Mouse (Mus musculus) forebrain, embryonic 10.5 days (tissue): ENCODE measurements at regions not wholly inside any gene's neighbourhood (a gene's known extent, or its start where the extent isn't known, plus 50 kb on each side); places are given as distances from the start of the nearest gene placed in this dataset.
A peak's percentile ranks its signal among the peaks of the same experiment; 100 is the strongest.

Source experiments
- DNase-seq: peaks from one replicate; pipeline ENCODE4 v3.0.0-alpha.2; 2017; ENCODE audit warnings: low spot score; ENCODE audit errors: extremely low spot score
- H3K27ac ChIP-seq: fragments of 300-500 bp; sonication (generic); 2 replicates; pipeline ENCODE4 v1.5.1; 2016; ENCODE audit warnings: mild to moderate bottlenecking
- H3K27me3 ChIP-seq: fragments of 300-500 bp; sonication (generic); 2 replicates; pipeline ENCODE4 v1.6.1; 2016; ENCODE audit warnings: mild to moderate bottlenecking; ENCODE audit not compliant: poor library complexity, severe bottlenecking
- H3K36me3 ChIP-seq: fragments of 300-500 bp; sonication (generic); replicated peaks from 2 replicates; pipeline ENCODE4 v1.6.1; 2016; ENCODE audit warnings: mild to moderate bottlenecking, moderate library complexity
- H3K4me1 ChIP-seq: fragments of 300-500 bp; sonication (generic); 2 replicates; pipeline ENCODE4 v1.6.1; 2016
- H3K4me3 ChIP-seq: fragments of 300-500 bp; sonication (generic); 2 replicates; pipeline ENCODE4 v1.5.1; 2016; ENCODE audit warnings: mild to moderate bottlenecking, moderate library complexity
- H3K9me3 ChIP-seq: fragments of 300-500 bp; sonication (generic); 2 replicates; pipeline ENCODE4 v1.6.1; 2016; ENCODE audit warnings: mild to moderate bottlenecking, moderate library complexity
- WGBS: fragments of 180-500 bp; shearing (Covaris S2); methylation state at CpG from one replicate; pipeline ENCODE4 v1.1.7; 2016; 5-methylcytosine and 5-hydroxymethylcytosine counted together

DNA sequence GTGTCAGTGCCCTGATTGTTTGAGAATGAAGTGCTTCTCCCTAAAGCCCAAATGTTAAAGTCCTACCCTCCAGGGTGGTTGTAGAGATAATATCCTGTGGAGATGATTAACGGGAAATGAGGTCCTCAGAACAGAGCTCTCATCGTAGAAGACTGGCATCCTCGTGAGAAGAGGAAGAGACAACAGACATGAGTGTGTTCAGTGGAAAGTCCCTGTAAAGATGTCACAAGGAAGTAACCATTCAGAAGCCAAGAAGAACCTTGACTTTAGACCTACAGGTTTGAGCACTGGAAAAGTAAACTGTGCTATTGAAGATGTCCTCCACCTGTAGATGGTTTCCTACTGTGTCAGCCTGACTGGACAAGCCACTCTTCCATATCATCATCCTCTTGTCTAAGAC lies 155.1 kb upstream of the Trib2 start:
- DNase-seq: no peak
- Histone ChIP-seq H3K4me1 (no peaks in the 10 kb centered on the region), H3K9me3 (no peaks in the 10 kb centered on the region), H3K27ac (no peak overlapping the region), H3K27me3 (no peaks in the 10 kb centered on the region), H3K36me3 (no peaks in the 10 kb centered on the region), H3K4me3 (no peak overlapping the region)
- WGBS: 89% methylated on average over 3 of the region's 3 CpGs

DNA sequence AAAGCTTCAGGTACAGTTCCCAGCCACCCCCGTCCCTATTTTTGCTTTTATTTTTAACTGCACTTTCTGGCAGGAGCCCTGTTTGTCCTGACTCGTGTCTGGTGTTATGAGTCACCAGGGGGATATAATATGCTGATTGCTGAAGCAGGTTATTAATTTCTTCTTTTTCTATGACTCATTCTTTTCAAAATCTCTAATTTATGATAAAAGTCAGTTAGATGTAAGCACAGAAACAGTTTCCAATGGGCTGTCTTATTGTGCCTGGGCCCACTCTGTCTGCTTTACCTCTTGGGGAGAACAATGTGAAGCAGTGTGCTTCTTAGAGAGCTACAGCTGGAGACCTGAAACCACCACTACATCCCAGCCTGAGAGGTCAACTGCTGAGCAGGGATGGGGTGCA lies 153.5 kb upstream of the Trib2 start:
- Histone ChIP-seq H3K4me3 (no peak overlapping the region), H3K9me3 (no peaks in the 10 kb centered on the region), H3K36me3 (no peaks in the 10 kb centered on the region), H3K4me1 (no peaks in the 10 kb centered on the region), H3K27ac (no peak overlapping the region), H3K27me3 (no peaks in the 10 kb centered on the region)
- 87% methylated on average over 2 of the region's 2 CpGs for WGBS
- no peak for DNase-seq

DNA sequence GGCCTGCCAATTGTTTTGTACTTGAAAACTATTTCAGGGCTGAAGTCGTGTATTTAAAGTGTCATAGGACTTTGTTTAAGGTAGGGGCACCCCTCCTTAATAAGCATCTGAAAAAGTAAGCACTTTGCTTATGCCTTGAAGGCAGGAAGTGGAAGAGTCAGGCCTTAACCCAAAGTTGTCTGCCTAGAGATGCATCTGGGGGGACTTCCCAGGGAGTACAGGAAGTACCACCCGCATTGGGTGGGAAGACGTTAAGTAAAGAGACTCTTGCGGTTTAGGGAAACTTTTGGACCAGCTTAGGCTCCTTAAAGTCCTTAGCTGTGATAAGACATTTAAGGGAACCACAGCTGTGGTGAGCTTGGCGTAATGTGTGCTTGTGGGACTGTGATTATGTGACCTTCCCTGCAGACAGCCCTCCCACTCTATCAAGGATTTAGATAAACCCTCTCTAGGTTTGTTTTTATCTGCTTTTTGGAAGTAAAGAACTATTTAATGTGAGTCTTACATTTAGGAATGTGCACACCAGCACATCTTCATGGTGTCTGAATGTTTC lies 150.9 kb upstream of the Trib2 start:
- H3K27ac ChIP-seq: no peak overlapping the region
- DNase-seq: no peak
- H3K4me3 ChIP-seq: no peak overlapping the region
- H3K4me1 ChIP-seq: no peaks in the 10 kb centered on the region
- H3K36me3 ChIP-seq: no peaks in the 10 kb centered on the region
- 80% methylated on average over 5 of the region's 5 CpGs for WGBS
- no peaks in the 10 kb centered on the region for H3K9me3 ChIP-seq
- H3K27me3 ChIP-seq: no peaks in the 10 kb centered on the region

DNA sequence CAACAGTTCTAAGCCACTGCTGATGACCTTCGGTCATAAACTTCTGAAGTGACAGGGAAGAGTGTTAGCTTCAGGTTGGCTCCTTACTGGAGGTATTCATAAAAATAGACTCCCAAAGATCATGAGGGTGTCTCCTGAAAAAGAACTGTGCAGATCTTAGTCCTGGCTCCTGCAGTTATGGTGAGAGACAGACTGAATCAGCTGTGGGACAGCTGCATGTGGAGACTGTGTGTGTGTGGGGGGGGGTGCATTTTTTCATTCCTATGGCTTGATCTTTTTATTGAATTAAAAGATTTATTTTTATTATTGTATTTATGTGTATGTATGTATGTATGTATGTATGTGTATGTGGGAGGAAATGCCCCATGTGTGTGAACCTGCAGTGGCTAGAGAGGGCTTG lies 149.9 kb upstream of the Trib2 start:
- Histone ChIP-seq H3K27me3 (no peaks in the 10 kb centered on the region), H3K4me3 (no peak overlapping the region), H3K27ac (no peak overlapping the region), H3K4me1 (no peaks in the 10 kb centered on the region), H3K36me3 (no peaks in the 10 kb centered on the region), H3K9me3 (no peaks in the 10 kb centered on the region)
- 97% methylated on average over 1 of the region's 1 CpGs for WGBS
- DNase-seq: no peak

DNA sequence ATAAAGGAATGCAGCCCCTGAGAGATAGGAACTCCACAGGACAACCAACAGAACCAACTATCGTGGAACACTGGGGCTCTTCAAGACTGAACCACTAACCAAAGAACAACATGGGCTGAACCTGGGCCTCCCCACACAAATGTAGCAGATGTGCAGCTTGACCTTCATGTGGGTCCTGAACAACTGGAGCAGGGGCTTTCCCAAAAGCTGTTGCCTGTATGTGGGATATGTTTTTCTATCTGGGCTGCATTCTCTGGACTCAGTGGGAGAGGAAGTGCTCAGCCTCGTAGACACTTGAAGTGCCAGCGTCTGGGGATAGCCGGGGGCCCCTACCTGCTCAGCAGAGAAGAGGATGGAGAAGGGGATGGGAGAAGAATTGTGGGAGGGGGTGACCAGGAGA lies 149.2 kb upstream of the Trib2 start:
- Histone ChIP-seq H3K27me3 (no peaks in the 10 kb centered on the region), H3K9me3 (no peaks in the 10 kb centered on the region), H3K4me3 (no peak overlapping the region), H3K36me3 (no peaks in the 10 kb centered on the region), H3K27ac (no peak overlapping the region), H3K4me1 (no peaks in the 10 kb centered on the region)
- WGBS: 93% methylated on average over 4 of the region's 4 CpGs
- no peak for DNase-seq

DNA sequence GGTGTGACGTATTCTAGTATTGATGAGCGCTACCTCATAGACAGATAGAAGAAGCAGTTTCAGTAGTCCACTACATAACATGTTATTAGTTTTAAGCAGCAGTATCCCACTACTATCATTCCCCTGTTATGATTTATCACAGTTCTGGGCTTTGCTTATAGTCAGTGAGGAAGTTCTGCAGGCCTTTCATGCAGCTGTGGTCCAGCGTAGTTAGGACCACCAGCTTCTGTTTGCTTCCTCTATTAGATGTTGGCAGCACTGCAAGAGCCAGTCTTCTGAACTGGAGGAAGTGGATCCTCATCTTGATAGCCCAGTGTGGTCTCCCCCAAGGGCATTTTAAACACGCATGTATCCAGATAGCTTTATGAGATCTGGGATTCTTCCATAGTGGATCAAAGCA lies 147.4 kb upstream of the Trib2 start:
- WGBS: 91% methylated on average over 4 of the region's 4 CpGs
- no peaks in the 10 kb centered on the region for H3K36me3 ChIP-seq
- H3K27me3 ChIP-seq: no peaks in the 10 kb centered on the region
- no peaks in the 10 kb centered on the region for H3K9me3 ChIP-seq
- no peaks in the 10 kb centered on the region for H3K4me1 ChIP-seq
- no peak overlapping the region for H3K27ac ChIP-seq
- no peak overlapping the region for H3K4me3 ChIP-seq
- no peak for DNase-seq

DNA sequence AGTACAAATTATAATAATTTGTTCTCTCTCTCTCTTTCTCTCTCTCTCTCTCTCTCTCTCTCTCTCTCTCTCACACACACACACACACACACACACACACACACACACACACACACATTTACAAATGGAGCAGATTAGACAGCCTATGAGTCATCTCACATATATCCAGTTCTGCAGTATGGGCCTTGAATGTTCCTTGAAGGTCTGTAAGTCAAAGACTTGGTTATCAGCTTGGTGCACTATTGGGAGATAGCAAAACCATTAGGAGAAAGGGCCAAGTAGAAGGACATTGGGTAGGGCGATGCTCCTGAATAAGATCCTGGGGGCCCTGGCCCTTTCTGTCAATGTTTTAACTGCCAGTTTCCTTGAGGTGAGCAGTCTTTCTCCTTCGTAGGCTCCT lies 145.1 kb upstream of the Trib2 start:
- Histone ChIP-seq H3K4me3 (no peak overlapping the region), H3K9me3 (no peaks in the 10 kb centered on the region), H3K27ac (no peak overlapping the region), H3K4me1 (no peaks in the 10 kb centered on the region), H3K36me3 (no peaks in the 10 kb centered on the region), H3K27me3 (no peaks in the 10 kb centered on the region)
- no peak for DNase-seq
- WGBS: 85% methylated on average over 2 of the region's 2 CpGs

DNA sequence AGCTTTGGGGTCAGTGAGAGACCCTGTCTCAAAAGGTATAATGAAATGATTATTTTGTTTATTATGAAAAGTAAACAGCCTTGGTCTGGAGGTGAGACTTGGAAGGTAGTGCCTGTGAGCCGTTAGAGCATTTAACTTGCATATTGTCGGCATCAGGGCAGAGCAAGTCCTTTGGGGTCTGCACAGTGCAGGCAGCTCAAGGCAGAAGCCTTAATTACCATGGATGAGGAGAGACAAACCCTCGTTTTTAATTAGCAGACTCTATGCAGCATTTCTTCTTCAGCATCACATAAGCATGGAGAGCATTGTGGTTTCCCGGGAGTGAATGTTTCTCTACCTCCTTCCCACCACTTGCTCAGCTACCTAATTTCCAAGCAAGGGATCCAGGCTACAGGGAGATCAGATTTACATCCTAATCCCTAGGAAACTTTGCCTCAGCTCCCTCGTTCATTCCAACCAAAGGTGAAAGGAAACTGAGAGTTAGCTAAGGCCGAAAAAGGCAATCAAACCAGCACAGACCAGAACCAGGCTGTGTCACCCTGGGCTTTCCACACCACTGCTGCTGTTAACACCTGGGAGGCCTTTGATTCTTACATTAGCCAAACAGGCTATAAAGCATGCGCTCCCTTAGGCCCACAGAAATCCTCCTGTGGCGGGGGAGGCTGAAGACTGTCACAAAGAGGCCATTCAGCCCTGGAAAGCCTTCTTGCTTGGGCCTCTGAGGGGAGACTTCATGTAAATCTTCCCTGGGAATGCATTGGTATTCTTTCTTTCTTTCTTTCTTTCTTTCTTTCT lies 120.9 kb upstream of the Trib2 start:
- 38% methylated on average over 8 of the region's 8 CpGs for WGBS
- DNase-seq: no peak
- Histone ChIP-seq H3K27me3 (no peaks in the 10 kb centered on the region), H3K36me3 (no peaks in the 10 kb centered on the region), H3K27ac (peak overlapping the region; percentile 56), H3K4me3 (no peak overlapping the region), H3K4me1 (peaks cover 9% of the 10 kb centered on the region), H3K9me3 (no peaks in the 10 kb centered on the region)

DNA sequence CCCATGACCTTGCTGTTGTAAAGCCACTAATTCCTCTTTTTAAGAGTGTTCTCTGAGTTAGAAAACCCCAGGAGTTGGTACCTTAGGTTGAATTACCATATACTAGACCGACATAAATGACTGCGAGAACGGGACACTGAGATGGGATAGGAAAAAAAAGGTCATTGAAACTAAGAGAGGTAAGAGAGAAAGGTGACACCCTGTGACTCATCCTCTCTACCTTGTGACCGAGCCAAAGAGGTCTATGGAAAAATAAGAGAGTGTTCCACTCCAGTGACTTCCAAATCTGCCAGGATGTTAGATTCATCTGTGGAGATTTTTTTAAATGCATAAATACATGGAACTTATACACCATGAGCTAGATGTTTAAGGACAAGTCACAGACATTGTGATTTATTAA lies 115.3 kb upstream of the Trib2 start:
- Histone ChIP-seq H3K27me3 (no peaks in the 10 kb centered on the region), H3K36me3 (no peaks in the 10 kb centered on the region), H3K4me3 (no peak overlapping the region), H3K9me3 (no peaks in the 10 kb centered on the region), H3K27ac (no peak overlapping the region), H3K4me1 (no peaks in the 10 kb centered on the region)
- no peak for DNase-seq
- 90% methylated on average over 4 of the region's 4 CpGs for WGBS

DNA sequence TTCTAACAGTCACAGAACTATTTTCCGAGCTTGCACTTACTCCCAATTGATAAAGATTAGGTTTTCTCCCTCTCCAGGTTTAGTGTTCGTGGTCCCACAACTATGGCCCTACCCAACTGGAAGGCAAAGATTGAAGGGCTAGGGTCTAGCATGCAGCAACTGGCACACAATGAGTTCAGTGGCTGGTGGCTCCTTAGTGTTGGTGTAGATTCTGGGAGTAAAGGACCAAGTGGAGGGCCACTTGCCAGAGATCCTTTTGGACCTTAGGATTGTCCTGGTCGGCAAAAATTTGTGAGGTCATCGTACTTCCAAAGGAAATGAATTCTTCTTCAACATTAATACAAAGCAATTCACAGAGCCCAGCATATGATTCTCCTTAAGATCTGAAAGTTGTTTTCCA lies 114.8 kb upstream of the Trib2 start:
- Histone ChIP-seq H3K27me3 (no peaks in the 10 kb centered on the region), H3K4me1 (no peaks in the 10 kb centered on the region), H3K9me3 (no peaks in the 10 kb centered on the region), H3K27ac (no peak overlapping the region), H3K4me3 (no peak overlapping the region), H3K36me3 (no peaks in the 10 kb centered on the region)
- whole genome bisulfite sequencing: 91% methylated on average over 4 of the region's 4 CpGs
- no peak for DNase-seq

DNA sequence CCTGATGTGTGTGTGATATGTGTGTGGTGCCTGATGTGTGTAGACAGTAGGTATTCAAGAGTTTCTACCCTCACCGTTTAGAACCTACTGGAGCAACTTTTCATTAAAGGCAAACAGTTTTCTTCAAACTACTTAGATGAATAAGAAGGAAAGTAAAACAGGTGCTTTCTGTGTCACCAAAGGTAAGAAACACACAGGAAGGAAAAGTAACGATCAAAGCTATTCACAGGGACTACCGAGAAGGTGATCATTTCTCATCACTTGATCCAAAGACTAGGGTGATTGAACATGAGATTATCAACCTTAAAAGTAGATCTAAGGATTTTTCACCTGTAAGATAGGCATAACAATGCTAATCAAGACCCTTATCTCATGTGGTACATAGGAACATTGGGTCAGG lies 113.4 kb upstream of the Trib2 start:
- no peaks in the 10 kb centered on the region for H3K36me3 ChIP-seq
- DNase-seq: no peak
- H3K27ac ChIP-seq: no peak overlapping the region
- over 99% methylated on average over 3 of the region's 3 CpGs for WGBS
- H3K4me3 ChIP-seq: no peak overlapping the region
- H3K4me1 ChIP-seq: no peaks in the 10 kb centered on the region
- H3K9me3 ChIP-seq: no peaks in the 10 kb centered on the region
- H3K27me3 ChIP-seq: no peaks in the 10 kb centered on the region

DNA sequence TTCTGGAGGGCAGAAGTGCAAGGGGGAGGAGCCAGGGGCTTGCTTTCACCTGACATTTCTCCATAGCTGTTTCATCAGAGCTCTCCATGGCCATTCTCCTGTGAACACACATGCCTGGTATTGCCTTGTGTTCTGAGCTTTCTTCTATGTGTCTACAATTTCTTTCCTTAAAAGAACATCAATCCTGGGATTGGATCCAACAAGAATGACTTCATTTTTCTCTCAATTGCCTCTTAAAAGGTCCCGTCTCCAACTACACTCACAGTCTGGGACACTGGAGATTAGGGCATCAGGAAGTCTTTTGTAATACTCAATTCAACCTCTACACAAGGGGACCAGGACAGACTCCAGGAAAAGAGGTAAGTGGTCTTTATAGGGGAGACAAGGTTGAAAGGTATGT lies 112.8 kb upstream of the Trib2 start:
- Histone ChIP-seq H3K4me1 (no peaks in the 10 kb centered on the region), H3K4me3 (no peak overlapping the region), H3K36me3 (no peaks in the 10 kb centered on the region), H3K27ac (no peak overlapping the region), H3K27me3 (no peaks in the 10 kb centered on the region), H3K9me3 (no peaks in the 10 kb centered on the region)
- 80% methylated on average over 1 of the region's 1 CpGs for WGBS
- no peak for DNase-seq

DNA sequence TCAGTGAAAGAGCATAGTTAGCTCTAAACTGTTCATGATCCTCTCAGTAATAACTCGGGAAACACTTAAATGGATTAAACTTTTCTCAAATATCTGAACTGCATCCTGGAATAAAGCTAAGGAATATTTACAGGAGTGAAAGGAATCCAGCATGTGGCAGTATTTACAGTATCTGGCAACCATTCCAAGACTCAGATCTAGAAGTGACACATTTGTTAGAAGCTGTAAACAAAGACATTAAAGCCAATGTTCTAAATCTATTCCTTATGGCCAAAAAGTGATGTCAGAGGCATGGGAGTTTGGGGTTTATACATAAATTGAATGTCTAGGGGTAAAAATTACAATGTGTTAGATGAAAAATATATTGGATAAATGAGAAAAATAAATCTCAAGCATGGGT lies 101.6 kb upstream of the Trib2 start:
- Histone ChIP-seq H3K4me3 (no peak overlapping the region), H3K36me3 (no peaks in the 10 kb centered on the region), H3K27me3 (no peaks in the 10 kb centered on the region), H3K4me1 (no peaks in the 10 kb centered on the region), H3K27ac (no peak overlapping the region), H3K9me3 (no peaks in the 10 kb centered on the region)
- DNase-seq: no peak
- WGBS: 98% methylated on average over 1 of the region's 1 CpGs

DNA sequence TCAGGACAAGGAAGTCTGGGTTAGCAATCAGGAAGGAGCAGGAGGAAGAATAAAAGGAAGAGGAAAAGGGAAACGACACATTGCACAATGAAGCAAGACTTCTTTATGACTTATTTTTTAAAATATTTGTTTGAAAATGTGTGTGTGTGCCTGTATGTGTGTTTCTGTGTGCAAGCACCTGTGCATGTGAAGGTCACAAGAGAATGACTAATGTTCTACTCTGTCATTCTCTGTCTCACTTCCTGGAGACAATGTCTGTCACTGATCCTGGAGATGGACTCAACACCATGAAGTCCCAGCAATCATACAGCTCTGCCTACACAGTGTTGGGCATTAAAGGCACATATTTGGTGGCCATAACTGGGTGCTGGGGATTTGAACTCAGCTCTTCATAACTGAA lies 96.2 kb upstream of the Trib2 start:
- DNase-seq: no peak
- 82% methylated on average over 1 of the region's 1 CpGs for WGBS
- H3K36me3 ChIP-seq: no peaks in the 10 kb centered on the region

More for the DNA sequence above, 96.2 kb upstream of the Trib2 start:
- Histone ChIP-seq H3K27ac (no peak overlapping the region), H3K9me3 (no peaks in the 10 kb centered on the region), H3K4me3 (no peak overlapping the region), H3K4me1 (no peaks in the 10 kb centered on the region), H3K27me3 (no peaks in the 10 kb centered on the region)
